Mouse (Mus musculus): ENCODE results near the gene Crygb. TPM values are rescaled to one million over a fixed set of nuclear protein-coding genes. Genes with fewer than 3 reads are reported as not detected.

Gene Crygb
- polyA plus RNA-seq, 1 experiment from 2014 or later = 0.99 TPM

DNA sequence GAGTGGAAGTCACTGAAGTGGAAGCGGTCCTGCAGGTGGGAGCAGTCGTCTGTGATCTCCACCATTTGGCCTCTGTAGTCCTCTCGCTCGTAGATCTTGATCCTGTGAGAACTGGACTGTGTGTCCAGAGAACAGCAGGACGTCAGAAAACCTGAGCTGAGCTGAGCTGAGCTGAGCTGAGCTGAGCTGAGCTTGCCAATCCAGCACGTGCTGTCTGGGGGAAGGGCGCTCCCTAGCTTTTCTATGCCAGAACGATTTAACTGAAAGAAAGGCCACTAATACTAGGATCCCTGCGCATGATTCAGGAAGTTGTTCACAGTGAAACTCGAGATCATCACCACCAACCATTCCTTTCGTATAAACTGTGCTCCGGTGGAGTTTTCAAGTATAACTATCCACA is 33.3 kb downstream of the Crygb start:
- ATAC-seq (ENCODE audit: low FRiP score) (no peak), DNase-seq (ENCODE audit: low spot score) (no peak)
- Histone ChIP-seq H3K9me3 (ENCODE audit: control insufficient read depth, low read length) (no peaks in the 10 kb centered on the region), H3K27me3 (ENCODE audit: control insufficient read depth, insufficient read depth, low read length) (no peaks in the 10 kb centered on the region), H3K4me1 (replicated peaks; ENCODE audit: control insufficient read depth, insufficient read depth, low read length) (no peaks in the 10 kb centered on the region), H3K4me3 (replicated peaks; ENCODE audit: low read length) (no peak overlapping the region), H3K36me3 (replicated peaks; ENCODE audit: control insufficient read depth, insufficient read depth) (no peaks in the 10 kb centered on the region), H3K4me2 (replicated peaks) (no peak overlapping the region), H3K9ac (no peak overlapping the region), H3K27ac (no peak overlapping the region)
- WGBS = 66% methylated on average over 12 of the region's 12 CpGs

GRCm38 (mm10) chr1:65046401-65047109 is 35.5 kb downstream of the Crygb start:
- DNase-seq (ENCODE audit: low spot score) (peak; percentile 65), ATAC-seq (ENCODE audit: low FRiP score) (no peak)
- Histone ChIP-seq H3K36me3 (replicated peaks; ENCODE audit: control insufficient read depth, insufficient read depth) (no peaks in the 10 kb centered on the region), H3K27me3 (ENCODE audit: control insufficient read depth, insufficient read depth, low read length) (no peaks in the 10 kb centered on the region), H3K9me3 (ENCODE audit: control insufficient read depth, low read length) (no peaks in the 10 kb centered on the region), H3K4me3 (replicated peaks; ENCODE audit: low read length) (no peak overlapping the region), H3K27ac (no peak overlapping the region), H3K9ac (no peak overlapping the region), H3K4me1 (replicated peaks; ENCODE audit: control insufficient read depth, insufficient read depth, low read length) (no peaks in the 10 kb centered on the region), H3K4me2 (replicated peaks) (0 out of 2 replicates have a peak overlapping the region, but pooled peaks have one; percentile 19)
- 45% methylated on average over 8 of the region's 8 CpGs for WGBS

DNA sequence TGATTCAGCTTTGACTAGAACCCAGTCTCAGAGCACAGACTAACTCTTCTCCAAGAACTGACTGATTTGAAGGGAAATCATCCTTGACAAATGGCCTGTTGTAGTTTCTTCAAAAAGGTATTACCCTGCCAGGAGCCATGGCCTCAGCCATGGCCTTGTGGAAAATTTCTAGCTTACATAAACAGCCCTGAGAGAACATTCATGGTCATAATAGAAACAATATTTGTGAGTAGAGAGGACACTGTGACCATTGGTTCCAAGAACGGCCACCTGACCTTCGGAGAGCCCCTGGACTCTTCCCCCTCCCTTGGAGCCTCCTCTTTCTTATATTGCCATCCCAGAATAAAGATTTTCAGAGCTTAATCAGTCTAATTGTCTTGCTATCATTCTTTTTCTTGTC is 38.7 kb downstream of the Crygb start:
- DNase-seq (ENCODE audit: low spot score) = no peak
- Histone ChIP-seq H3K9ac (no peak overlapping the region), H3K4me3 (replicated peaks; ENCODE audit: low read length) (no peak overlapping the region), H3K27me3 (ENCODE audit: control insufficient read depth, insufficient read depth, low read length) (no peaks in the 10 kb centered on the region), H3K9me3 (ENCODE audit: control insufficient read depth, low read length) (no peaks in the 10 kb centered on the region), H3K27ac (no peak overlapping the region), H3K4me2 (replicated peaks) (no peak overlapping the region), H3K36me3 (replicated peaks; ENCODE audit: control insufficient read depth, insufficient read depth) (no peaks in the 10 kb centered on the region), H3K4me1 (replicated peaks; ENCODE audit: control insufficient read depth, insufficient read depth, low read length) (no peaks in the 10 kb centered on the region)
- ATAC-seq (ENCODE audit: low FRiP score) = no peak
- 91% methylated on average over 2 of the region's 2 CpGs for WGBS

GRCm38 (mm10) chr1:65041837-65042236 is 40.3 kb downstream of the Crygb start:
- no peak overlapping the region for H3K4me3 ChIP-seq (replicated peaks; ENCODE audit: low read length)
- H3K9me3 ChIP-seq (ENCODE audit: control insufficient read depth, low read length) = no peaks in the 10 kb centered on the region
- no peak overlapping the region for H3K4me2 ChIP-seq (replicated peaks)
- no peaks in the 10 kb centered on the region for H3K4me1 ChIP-seq (replicated peaks; ENCODE audit: control insufficient read depth, insufficient read depth, low read length)
- H3K9ac ChIP-seq = no peak overlapping the region
- 96% methylated on average over 3 of the region's 3 CpGs for WGBS
- no peak overlapping the region for H3K27ac ChIP-seq
- H3K27me3 ChIP-seq (ENCODE audit: control insufficient read depth, insufficient read depth, low read length) = no peaks in the 10 kb centered on the region
- ATAC-seq (ENCODE audit: low FRiP score) (no peak), DNase-seq (ENCODE audit: low spot score) (no peak)
- no peaks in the 10 kb centered on the region for H3K36me3 ChIP-seq (replicated peaks; ENCODE audit: control insufficient read depth, insufficient read depth)

DNA sequence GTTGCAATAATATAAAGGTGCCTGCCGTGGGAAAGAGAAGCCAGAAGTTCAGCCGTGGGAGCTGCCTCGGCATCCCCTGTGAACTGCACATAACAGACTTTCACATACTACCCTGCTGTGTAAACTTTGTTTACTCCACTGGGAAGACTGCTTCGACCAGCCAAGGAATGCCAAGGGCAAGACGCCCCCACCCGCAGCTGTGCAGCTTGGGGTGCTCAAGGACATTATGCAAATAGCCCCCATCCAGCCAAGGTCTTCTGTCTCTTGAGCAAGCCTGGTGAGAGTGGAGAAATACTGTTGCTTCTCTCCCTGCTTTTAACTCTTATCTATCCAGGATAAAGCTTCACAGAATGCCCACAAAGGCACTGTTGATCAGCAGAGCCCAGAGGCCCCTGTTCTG is 41.3 kb downstream of the Crygb start:
- H3K27me3 ChIP-seq (ENCODE audit: control insufficient read depth, insufficient read depth, low read length) = no peaks in the 10 kb centered on the region

DNA sequence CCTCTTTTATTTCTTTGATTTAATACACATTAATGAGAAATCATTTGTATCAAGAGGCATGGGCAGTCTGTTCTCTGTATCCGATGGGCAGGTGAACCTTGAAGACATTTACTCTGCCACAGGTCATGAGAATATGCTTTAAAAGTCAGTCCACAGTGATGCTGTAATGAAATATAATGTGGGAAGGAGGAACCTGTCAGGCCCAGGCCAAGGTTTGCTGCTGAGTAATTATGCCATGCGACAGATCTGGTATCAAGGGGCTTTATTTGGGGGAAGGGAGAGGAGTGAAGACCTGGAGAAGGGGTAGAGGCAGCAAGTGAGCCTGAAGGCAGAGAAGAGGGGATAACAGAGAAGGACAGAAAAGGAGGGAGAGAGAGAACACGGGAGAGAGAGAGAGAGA is 42.4 kb downstream of the Crygb start:
- Histone ChIP-seq H3K9me3 (ENCODE audit: control insufficient read depth, low read length) (no peaks in the 10 kb centered on the region), H3K4me2 (replicated peaks) (no peak overlapping the region), H3K27ac (no peak overlapping the region), H3K9ac (no peak overlapping the region), H3K27me3 (ENCODE audit: control insufficient read depth, insufficient read depth, low read length) (no peaks in the 10 kb centered on the region), H3K4me1 (replicated peaks; ENCODE audit: control insufficient read depth, insufficient read depth, low read length) (no peaks in the 10 kb centered on the region), H3K36me3 (replicated peaks; ENCODE audit: control insufficient read depth, insufficient read depth) (no peaks in the 10 kb centered on the region), H3K4me3 (replicated peaks; ENCODE audit: low read length) (no peak overlapping the region)
- WGBS = 76% methylated on average over 3 of the region's 3 CpGs
- ATAC-seq (ENCODE audit: low FRiP score) (no peak), DNase-seq (ENCODE audit: low spot score) (no peak)

More for the DNA sequence above, 41.3 kb downstream of the Crygb start:
- H3K4me2 ChIP-seq (replicated peaks) = no peak overlapping the region
- H3K27ac ChIP-seq = no peak overlapping the region
- DNase-seq (ENCODE audit: low spot score) (no peak), ATAC-seq (ENCODE audit: low FRiP score) (no peak)
- no peaks in the 10 kb centered on the region for H3K36me3 ChIP-seq (replicated peaks; ENCODE audit: control insufficient read depth, insufficient read depth)
- no peak overlapping the region for H3K9ac ChIP-seq
- H3K4me1 ChIP-seq (replicated peaks; ENCODE audit: control insufficient read depth, insufficient read depth, low read length) = no peaks in the 10 kb centered on the region
- no peak overlapping the region for H3K4me3 ChIP-seq (replicated peaks; ENCODE audit: low read length)
- no peaks in the 10 kb centered on the region for H3K9me3 ChIP-seq (ENCODE audit: control insufficient read depth, low read length)
- WGBS = 74% methylated on average over 6 of the region's 6 CpGs

GRCm38 (mm10) chr1:65037542-65037941 is 44.5 kb downstream of the Crygb start:
- DNase-seq (ENCODE audit: low spot score) = no peak
- 75% methylated on average over 2 of the region's 2 CpGs for WGBS

DNA sequence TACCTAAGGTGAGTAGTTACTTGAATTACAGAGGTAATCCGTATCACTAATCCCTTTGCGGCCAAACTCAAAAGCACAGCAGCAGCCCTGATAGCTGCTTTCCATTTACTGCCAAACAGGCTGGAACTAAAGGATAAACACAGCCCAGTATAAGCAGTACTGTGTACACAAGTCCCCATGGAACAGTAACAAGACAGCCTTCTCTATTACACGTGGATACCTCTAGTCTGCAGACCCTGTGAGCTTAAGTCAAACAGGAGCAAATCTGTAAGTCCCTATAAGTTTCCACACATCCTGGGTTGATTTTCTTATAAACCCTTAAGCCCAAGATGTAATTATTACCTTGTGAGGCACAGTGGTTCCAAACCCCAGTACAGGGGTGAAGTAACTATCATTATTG is 46.6 kb downstream of the Crygb start:
- Histone ChIP-seq H3K27me3 (ENCODE audit: control insufficient read depth, insufficient read depth, low read length) (no peaks in the 10 kb centered on the region), H3K4me3 (replicated peaks; ENCODE audit: low read length) (no peak overlapping the region), H3K36me3 (replicated peaks; ENCODE audit: control insufficient read depth, insufficient read depth) (no peaks in the 10 kb centered on the region), H3K27ac (no peak overlapping the region), H3K4me1 (replicated peaks; ENCODE audit: control insufficient read depth, insufficient read depth, low read length) (no peaks in the 10 kb centered on the region), H3K4me2 (replicated peaks) (no peak overlapping the region), H3K9ac (no peak overlapping the region), H3K9me3 (ENCODE audit: control insufficient read depth, low read length) (no peaks in the 10 kb centered on the region)
- DNase-seq (ENCODE audit: low spot score) (no peak), ATAC-seq (ENCODE audit: low FRiP score) (no peak)
- WGBS = 43% methylated on average over 3 of the region's 3 CpGs

More at GRCm38 (mm10) chr1:65037542-65037941, 44.5 kb downstream of the Crygb start:
- Histone ChIP-seq H3K4me1 (replicated peaks; ENCODE audit: control insufficient read depth, insufficient read depth, low read length) (no peaks in the 10 kb centered on the region), H3K4me2 (replicated peaks) (no peak overlapping the region), H3K27ac (no peak overlapping the region), H3K36me3 (replicated peaks; ENCODE audit: control insufficient read depth, insufficient read depth) (no peaks in the 10 kb centered on the region), H3K27me3 (ENCODE audit: control insufficient read depth, insufficient read depth, low read length) (no peaks in the 10 kb centered on the region), H3K4me3 (replicated peaks; ENCODE audit: low read length) (no peak overlapping the region), H3K9ac (no peak overlapping the region), H3K9me3 (ENCODE audit: control insufficient read depth, low read length) (no peaks in the 10 kb centered on the region)
- no peak for ATAC-seq (ENCODE audit: low FRiP score)

GRCm38 (mm10) chr1:65032641-65033040 is 49.4 kb downstream of the Crygb start, which contains the start of gene Akr1cl:
Gene Akr1cl, minus strand, starts transcription at chr1:65032759.
- DNase-seq (ENCODE audit: low spot score) = no peak
- Histone ChIP-seq H3K4me1 (replicated peaks; ENCODE audit: control insufficient read depth, insufficient read depth, low read length) (no peaks in the 10 kb centered on the region), H3K36me3 (replicated peaks; ENCODE audit: control insufficient read depth, insufficient read depth) (no peaks in the 10 kb centered on the region), H3K4me2 (replicated peaks) (no peak within 1 kb of the TSS), H3K9me3 (ENCODE audit: control insufficient read depth, low read length) (no peaks in the 10 kb centered on the region), H3K27ac (no peak within 1 kb of the TSS), H3K27me3 (ENCODE audit: control insufficient read depth, insufficient read depth, low read length) (no peaks in the 10 kb centered on the region), H3K4me3 (replicated peaks; ENCODE audit: low read length) (no peak within 1 kb of the TSS), H3K9ac (no peak within 1 kb of the TSS)
- ATAC-seq (ENCODE audit: low FRiP score) = no peak

Data from hindbrain, embryonic 14.5 days (tissue).